Mouse (Mus musculus): ENCODE data around the gene Peak1.

DNA sequence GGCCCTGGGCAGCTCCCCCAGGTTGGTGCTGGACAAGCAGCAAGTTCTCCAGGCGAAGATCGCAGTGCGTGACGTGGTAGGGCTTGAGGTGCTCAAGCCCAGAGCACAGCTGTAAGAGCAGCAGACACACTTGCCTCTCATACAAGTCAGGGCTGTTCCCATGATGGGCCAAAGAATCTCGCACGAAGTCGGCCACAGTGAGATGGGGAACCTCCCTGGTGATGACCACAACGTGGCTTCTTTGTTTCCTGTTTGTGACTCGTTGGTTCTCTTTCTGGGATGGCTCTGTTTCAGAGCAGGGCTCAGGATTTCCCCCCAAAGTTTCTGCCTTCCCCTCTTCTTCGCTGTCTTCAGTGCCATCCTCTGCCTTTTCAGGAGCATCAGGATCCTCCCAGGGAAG lies 210.8 kb downstream of the Peak1 start:
- TF ChIP-seq CTCF (IDR thresholded peaks at IDR 0.05; ENCODE audit: control insufficient read depth, insufficient read depth, insufficient replicate concordance, low read depth, low read length) (no peak), POLR2A (IDR thresholded peaks at IDR 0.05; ENCODE audit: control insufficient read depth, low read depth, low read length) (no peak)

Data from testis, adult 2 months (tissue).